8 mouse cellular contexts compared by ENCODE assay signal in the genomic region with DNA sequence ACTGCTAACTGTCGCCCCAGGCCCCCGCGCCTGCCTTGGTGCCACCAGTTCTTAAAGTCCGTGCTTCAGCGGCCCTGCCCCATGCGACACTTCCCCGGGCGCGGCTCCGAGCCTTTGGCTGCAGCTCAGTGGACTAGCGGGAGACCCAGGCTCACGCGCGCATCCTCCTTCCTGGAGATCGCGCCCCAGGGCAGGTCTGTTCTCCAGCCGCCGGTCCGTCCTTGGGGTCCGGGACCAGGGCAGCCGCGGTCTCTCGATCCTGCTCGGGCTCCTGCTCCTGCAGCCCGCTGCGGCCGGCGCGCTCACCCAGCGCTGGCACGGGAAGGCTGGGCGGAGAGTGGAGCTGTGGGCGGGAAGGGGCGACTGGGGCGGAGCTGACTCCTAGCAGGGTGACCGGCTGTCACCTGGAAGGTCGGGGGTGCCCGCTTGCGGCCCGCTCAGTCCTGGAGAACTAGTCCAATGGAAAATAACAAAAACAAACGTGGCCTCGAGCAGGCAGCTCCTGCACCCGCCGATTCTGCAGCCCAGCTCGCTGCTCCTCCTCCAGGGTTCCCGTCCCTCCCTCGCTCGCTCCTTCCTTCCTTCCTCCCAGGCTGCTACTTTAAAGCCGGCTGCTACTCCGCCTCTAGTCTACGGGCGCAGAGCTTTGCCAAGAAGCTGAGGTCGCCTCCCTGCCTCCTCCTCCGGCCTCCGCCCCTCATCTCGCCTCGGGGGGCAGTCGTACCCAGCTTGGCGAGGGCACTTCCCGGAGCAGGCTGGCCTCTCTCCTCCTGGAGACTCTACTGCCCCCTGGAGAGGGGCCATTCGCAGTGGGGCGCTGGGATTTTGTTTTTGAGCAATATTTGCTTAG. TPM values are rescaled to one million over a fixed set of nuclear protein-coding genes. Genes with fewer than 3 reads are reported as not detected.
DNase-seq lines count a peak whose midpoint lies in the region; ATAC-seq and TF ChIP-seq lines count a peak whose summit lies in the region.

Gene Tbc1d4, minus strand, starts transcription at position 673 of the 850 bp plus-strand sequence.

- under 1% methylated on average over 59 of the region's 62 CpGs for WGBS in forebrain, embryonic 14.5 days
- under 1% methylated on average over 62 of the region's 62 CpGs for WGBS in large intestine, adult 2 months
- under 1% methylated on average over 60 of the region's 62 CpGs for WGBS in neural tube, embryonic 14.5 days

- H3K4me2 ChIP-seq in CH12.LX (ENCODE audit: insufficient read depth, low read depth, poor library complexity, severe bottlenecking), result peak within 1 kb of the TSS; percentile 69
- peak within 1 kb of the TSS; percentile 96 for H3K4me2 ChIP-seq in forebrain, embryonic 14.5 days (ENCODE audit: low read length)
- H3K4me2 ChIP-seq in neural tube, embryonic 14.5 days (ENCODE audit: low read depth, low read length), result peak within 1 kb of the TSS; percentile 98

- peak; percentile 74 for DNase-seq in CH12.LX (ENCODE audit: extremely low read depth)
- peak; percentile 10 for DNase-seq in c-Kit-positive CD71-positive TER-119-negative erythroid progenitor cells, embryonic 14.5 days (ENCODE audit: low read depth)
- peak; percentile 88 for DNase-seq in forebrain, embryonic 14.5 days (ENCODE audit: low spot score)
- DNase-seq in heart, postnatal 10 days, result peak; percentile 87 to 90
- DNase-seq in large intestine, adult 2 months (ENCODE audit: low read depth, low spot score), result peak; percentile 47
- DNase-seq in lung, adult 18-20 months, result peak; percentile 88 to 91
- peak; percentile 84 for DNase-seq in testis, postnatal 14 days (ENCODE audit: low spot score)

- peak; percentile 47; the same call in 1 of the 2 replicates for TF ChIP-seq POLR2A in CH12.LX (IDR thresholded peaks at IDR 0.05; ENCODE audit: low read depth, low read length)

- peak within 1 kb of the TSS; percentile 38 for H3K9ac ChIP-seq in CH12.LX (ENCODE audit: insufficient read depth, low read depth)
- peak within 1 kb of the TSS; percentile 78 for H3K9ac ChIP-seq in forebrain, embryonic 14.5 days (ENCODE audit: low read length)
- H3K9ac ChIP-seq in neural tube, embryonic 14.5 days (replicated peaks; ENCODE audit: low read depth, low read length), result peak within 1 kb of the TSS; percentile 86

- H3K36me3 ChIP-seq in CH12.LX (replicated peaks in 1 of 2; ENCODE audit: control insufficient read depth in 1 of 2, insufficient read depth in 1 of 2, low read length in 1 of 2), result peaks cover 0 to 6% of the 10 kb centered on the region in 2 experiments
- no peaks in the 10 kb centered on the region for H3K36me3 ChIP-seq in forebrain, embryonic 14.5 days (ENCODE audit: control insufficient read depth, insufficient read depth, low read length)
- no peaks in the 10 kb centered on the region for H3K36me3 ChIP-seq in neural tube, embryonic 14.5 days (ENCODE audit: control insufficient read depth, insufficient read depth, low read length)

- peak within 1 kb of the TSS; percentile 48 to 90 (median 80) for H3K4me3 ChIP-seq in CH12.LX (replicated peaks in 1 of 3; ENCODE audit: low read depth in 2 of 3, low read length in 2 of 3, poor library complexity in 1 of 3)
- H3K4me3 ChIP-seq in forebrain, embryonic 14.5 days (ENCODE audit: low read depth, low read length), result peak within 1 kb of the TSS; percentile 79
- H3K4me3 ChIP-seq in neural tube, embryonic 14.5 days (ENCODE audit: low read depth, low read length), result peak within 1 kb of the TSS; percentile 88

- no peak for TF ChIP-seq EP300 in CH12.LX (IDR thresholded peaks at IDR 0.05; ENCODE audit: low read length)

- ATAC-seq in forebrain, embryonic 14.5 days, result peak; percentile 86
- ATAC-seq in neural tube, embryonic 14.5 days (ENCODE audit: low read depth), result peak; percentile 87

- H3K27me3 ChIP-seq in CH12.LX (replicated peaks), result no peaks in the 10 kb centered on the region
- 0 out of 2 replicates have a peak, but pooled peaks cover 9% of the 10 kb centered on the region for H3K27me3 ChIP-seq in forebrain, embryonic 14.5 days (replicated peaks; ENCODE audit: control insufficient read depth, insufficient read depth, low read length)
- no peaks in the 10 kb centered on the region for H3K27me3 ChIP-seq in neural tube, embryonic 14.5 days (ENCODE audit: control insufficient read depth, insufficient read depth, low read length)

- H3K27ac ChIP-seq in CH12.LX (ENCODE audit: insufficient read depth, low read depth), result no peak within 1 kb of the TSS
- H3K27ac ChIP-seq in forebrain, embryonic 14.5 days (ENCODE audit: low read depth, low read length), result peak within 1 kb of the TSS; percentile 44; the same call in 1 of the 2 replicates
- H3K27ac ChIP-seq in neural tube, embryonic 14.5 days (ENCODE audit: low read depth, low read length), result peak within 1 kb of the TSS; percentile 28; the same call in 1 of the 2 replicates

- dilution Hi-C loops in CH12.LX (cut with MboI; ENCODE audit: extremely low pct_ligation_motif_present, extremely low pct_unique_long_range_greater_than_20kb, low sequenced_read_pairs), result no loop called here

- intact Hi-C loops in heart, postnatal 10 days (cut with DNase I), result loop anchor here (1.0 kb wide), 1 partner anchor 90 kb away; no protein-coding TSS in a partner anchor

- in situ Hi-C loops in CH12.LX (cut with MboI; ENCODE audit: low pct_ligation_motif_present, low pct_unique_long_range_greater_than_20kb, low sequenced_read_pairs), result loop anchor here (5.0 kb wide), 1 partner anchor 96 kb away; no protein-coding TSS in a partner anchor

- H3K4me1 ChIP-seq in CH12.LX (ENCODE audit: control insufficient read depth in 1 of 2, insufficient read depth in 2 of 2), result peaks cover 0 to 32% of the 10 kb centered on the region in 2 experiments; a peak in 2 of 4 replicates
- no peaks in the 10 kb centered on the region for H3K4me1 ChIP-seq in forebrain, embryonic 14.5 days (ENCODE audit: control insufficient read depth, insufficient read depth, low read length)
- H3K4me1 ChIP-seq in neural tube, embryonic 14.5 days (ENCODE audit: control insufficient read depth, insufficient read depth, low read length), result no peaks in the 10 kb centered on the region

- TF ChIP-seq RAD21 in CH12.LX (IDR thresholded peaks at IDR 0.05; ENCODE audit: low read depth, low read length), result peak; percentile 48

- H3K79me2 ChIP-seq in CH12.LX (replicated peaks; ENCODE audit: control insufficient read depth, extremely low read depth, insufficient read depth, poor library complexity, severe bottlenecking), result no peaks in the 10 kb centered on the region

- peak in 1 of 2 experiments; percentile 80; a peak in 2 of 4 replicates for TF ChIP-seq CTCF in CH12.LX (conservative IDR thresholded peaks at IDR 0.05 in 1 of 2, IDR thresholded peaks at IDR 0.05 in 1 of 2; ENCODE audit: low read depth in 2 of 2, low read length in 2 of 2)

- H3K9me3 ChIP-seq in CH12.LX (replicated peaks; ENCODE audit: low read length), result no peaks in the 10 kb centered on the region
- H3K9me3 ChIP-seq in forebrain, embryonic 14.5 days (replicated peaks; ENCODE audit: control insufficient read depth, low read length), result no peaks in the 10 kb centered on the region
- H3K9me3 ChIP-seq in neural tube, embryonic 14.5 days (ENCODE audit: control insufficient read depth, low read length), result no peaks in the 10 kb centered on the region

TF ChIP-seq in CH12.LX, 34 proteins besides CTCF, POLR2A, EP300 and RAD21:
- TF ChIP-seq JUN (IDR thresholded peaks at IDR 0.05; ENCODE audit: insufficient read depth, low read depth, low read length), result no peak
- TF ChIP-seq UBTF (IDR thresholded peaks at IDR 0.05; ENCODE audit: low read depth, low read length), result 0 out of 2 replicates have a peak, but pooled peaks have one; percentile 41
- no peak for TF ChIP-seq IRF4 (IDR thresholded peaks at IDR 0.05; ENCODE audit: low read depth, low read length)
- peak; percentile 46 for TF ChIP-seq BHLHE40 (IDR thresholded peaks at IDR 0.05; ENCODE audit: low read depth, low read length)
- peak; percentile 59 for TF ChIP-seq SMC3 (IDR thresholded peaks at IDR 0.05; ENCODE audit: low read depth, low read length)
- TF ChIP-seq ELF1 (IDR thresholded peaks at IDR 0.05; ENCODE audit: low read depth, low read length), result peak; percentile 60
- 0 out of 2 replicates have a peak, but pooled peaks have one; percentile 25 for TF ChIP-seq NELFE (IDR thresholded peaks at IDR 0.05; ENCODE audit: low read depth, low read length)
- TF ChIP-seq TBP (conservative IDR thresholded peaks at IDR 0.05; ENCODE audit: low read depth, low read length), result 0 out of 2 replicates have a peak, but pooled peaks have one; percentile 16
- TF ChIP-seq SIN3A (IDR thresholded peaks at IDR 0.05; ENCODE audit: low read length), result 0 out of 2 replicates have a peak, but pooled peaks have one; percentile 32
- 0 out of 2 replicates have a peak, but pooled peaks have one; percentile 35 for TF ChIP-seq MXI1 (IDR thresholded peaks at IDR 0.05; ENCODE audit: low read depth, low read length)
- TF ChIP-seq MAFK (IDR thresholded peaks at IDR 0.05; ENCODE audit: insufficient replicate concordance, low read length), result no peak

RNA-seq across cellular contexts. Expression of gene Tbc1d4, which starts in this region (rescaled TPM):
- total RNA-seq in CH12.LX (2012; rRNA removed) (18.5 and 20.6 TPM in 2 replicates), CH12.LX (2014; rRNA removed) (72.9 and 76.5 TPM in 2 replicates)
- 64.3 and 71.0 TPM in 2 replicates for polyA plus RNA-seq in CH12.LX (2012; ENCODE audit: insufficient read length, low read depth)
- 5.6 and 6.1 TPM in 2 replicates for polyA plus RNA-seq in forebrain, embryonic 14.5 days (2014; fragmentation: Nextera tagmentation; extraction: Ambion mirVana)
- total RNA-seq in heart, postnatal 10 days (2021), result 10 to 100 TPM; 34.7 to 39.6 TPM
- polyA plus RNA-seq in large intestine, adult 2 months (2012; rRNA removed), result 2.6 and 3.0 TPM in 2 replicates
- 5.3 and 6.1 TPM in 2 replicates for polyA plus RNA-seq in neural tube, embryonic 14.5 days (2014; fragmentation: Nextera tagmentation; extraction: Ambion mirVana)

Comparison
In these comparisons a context has a peak if more than half of its experiments do, and no peak if none do; other contexts are left out.
1. DNase-seq: peak in every context shown above with its lines; median percentile 90 in lung, adult 18-20 months; 88 in heart, postnatal 10 days; 88 in forebrain, embryonic 14.5 days; 84 in testis, postnatal 14 days; 74 in CH12.LX; 47 in large intestine, adult 2 months; 10 in c-Kit-positive CD71-positive TER-119-negative erythroid progenitor cells, embryonic 14.5 days.